Mouse (Mus musculus) hindbrain, embryonic 12.5 days (tissue): ENCODE data around the gene Csrnp1. TPM values are rescaled to one million over a fixed set of nuclear protein-coding genes. Genes with fewer than 3 reads are reported as not detected.

Experiments
- ATAC-seq: fragments of 200-750 bp; cut with Nextera tagmentation; 2 replicates; pipeline ENCODE4 v1.8.0; 2017; ENCODE audit warnings: moderate TSS enrichment; ENCODE audit not compliant: low FRiP score
- H3K27ac ChIP-seq: fragments of 300-500 bp; sonication (generic); 2 replicates; pipeline ENCODE4 v1.5.1; 2016; ENCODE audit warnings: mild to moderate bottlenecking
- H3K27me3 ChIP-seq: fragments of 300-500 bp; sonication (generic); 2 replicates; pipeline ENCODE4 v1.6.1; 2016; ENCODE audit warnings: mild to moderate bottlenecking
- H3K36me3 ChIP-seq: fragments of 300-500 bp; sonication (generic); 2 replicates; pipeline ENCODE4 v1.6.1; 2016; ENCODE audit warnings: mild to moderate bottlenecking
- H3K4me1 ChIP-seq: fragments of 300-500 bp; sonication (generic); 2 replicates; pipeline ENCODE4 v1.6.1; 2016
- H3K4me2 ChIP-seq: fragments of 300-500 bp; sonication (generic); replicated peaks from 2 replicates; pipeline ENCODE4 v1.6.1; 2016; ENCODE audit warnings: mild to moderate bottlenecking
- H3K4me3 ChIP-seq: fragments of 300-500 bp; sonication (generic); 2 replicates; pipeline ENCODE4 v1.5.1; 2016; ENCODE audit warnings: mild to moderate bottlenecking
- H3K9ac ChIP-seq: fragments of 300-500 bp; sonication (generic); 2 replicates; pipeline ENCODE4 v1.6.1; 2016; ENCODE audit warnings: mild to moderate bottlenecking, moderate library complexity
- H3K9me3 ChIP-seq: fragments of 300-500 bp; sonication (generic); replicated peaks from 2 replicates; pipeline ENCODE4 v1.6.1; 2016; ENCODE audit warnings: mild to moderate bottlenecking
- WGBS: fragments of 180-500 bp; shearing (Covaris S2); methylation state at CpG from one replicate; pipeline ENCODE4 v1.1.7; 2016; 5-methylcytosine and 5-hydroxymethylcytosine counted together
- polyA plus RNA-seq: library from polyadenylated mRNA; unstranded; fragments of >200 nt; fragmentation: Nextera tagmentation; extraction: Ambion mirVana; gene quantifications from 2 replicates; pipeline ENCODE4 v1.2.1, GENCODE M21; 2016

Csrnp1 gene
- polyA plus RNA-seq, 1 experiment from 2014 or later = 2.6 TPM

DNA sequence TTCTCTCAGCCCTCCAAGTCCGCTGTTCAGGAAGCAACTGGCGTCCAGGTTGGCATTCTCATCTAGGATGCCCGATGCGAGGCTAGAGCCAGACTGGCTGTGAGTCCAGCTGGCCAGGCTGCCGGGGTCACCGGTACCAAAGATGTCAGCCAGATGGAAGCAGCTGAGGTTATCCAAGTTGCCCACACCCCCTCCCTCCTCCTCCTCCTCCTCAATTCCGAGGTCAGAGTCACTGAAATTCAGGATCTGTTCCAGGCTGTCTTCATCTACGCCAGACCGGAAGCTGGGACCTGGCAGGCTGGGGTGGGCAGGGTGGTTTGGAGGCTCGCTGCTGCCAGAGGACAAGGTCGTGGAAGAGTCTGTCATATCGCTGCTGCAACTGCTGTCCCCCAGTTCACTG, 11.9 kb downstream of the Csrnp1 start:
- H3K9me3 ChIP-seq = no peaks in the 10 kb centered on the region
- no peaks in the 10 kb centered on the region for H3K27me3 ChIP-seq
- peaks cover 14% of the 10 kb centered on the region for H3K4me1 ChIP-seq
- H3K9ac ChIP-seq = no peak overlapping the region
- no peak overlapping the region for H3K4me2 ChIP-seq
- H3K27ac ChIP-seq = no peak overlapping the region
- 0 out of 2 replicates have a peak, but pooled peaks cover 2% of the 10 kb centered on the region for H3K36me3 ChIP-seq
- ATAC-seq = no peak
- H3K4me3 ChIP-seq = no peak overlapping the region
- 94% methylated on average over 12 of the region's 12 CpGs for WGBS

DNA sequence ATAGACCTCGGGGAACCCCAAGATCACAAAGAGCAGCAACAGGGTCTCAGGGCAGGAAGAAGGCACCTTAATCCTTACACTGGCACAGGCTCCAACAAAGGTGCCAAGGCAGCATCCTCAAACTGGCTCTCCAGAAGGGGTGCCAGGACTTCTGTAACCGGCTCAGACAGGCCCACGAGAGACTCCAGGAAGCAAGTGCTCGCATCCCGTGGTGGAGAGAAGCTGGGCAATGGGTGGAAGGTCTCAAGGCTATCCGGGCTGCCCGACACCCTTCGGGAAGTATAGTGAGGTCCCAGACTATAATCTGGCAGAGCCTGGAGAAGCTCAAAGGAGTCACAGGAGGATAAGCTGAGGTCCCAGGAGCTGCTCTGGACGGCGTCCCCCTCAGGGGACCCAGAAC, 12.3 kb downstream of the Csrnp1 start:
- Histone ChIP-seq H3K27ac (no peak overlapping the region), H3K4me2 (no peak overlapping the region), H3K27me3 (no peaks in the 10 kb centered on the region), H3K36me3 (0 out of 2 replicates have a peak, but pooled peaks cover 2% of the 10 kb centered on the region), H3K9ac (no peak overlapping the region), H3K4me3 (no peak overlapping the region), H3K9me3 (no peaks in the 10 kb centered on the region), H3K4me1 (peaks cover 10% of the 10 kb centered on the region)
- ATAC-seq = no peak
- 93% methylated on average over 10 of the region's 10 CpGs for WGBS

DNA sequence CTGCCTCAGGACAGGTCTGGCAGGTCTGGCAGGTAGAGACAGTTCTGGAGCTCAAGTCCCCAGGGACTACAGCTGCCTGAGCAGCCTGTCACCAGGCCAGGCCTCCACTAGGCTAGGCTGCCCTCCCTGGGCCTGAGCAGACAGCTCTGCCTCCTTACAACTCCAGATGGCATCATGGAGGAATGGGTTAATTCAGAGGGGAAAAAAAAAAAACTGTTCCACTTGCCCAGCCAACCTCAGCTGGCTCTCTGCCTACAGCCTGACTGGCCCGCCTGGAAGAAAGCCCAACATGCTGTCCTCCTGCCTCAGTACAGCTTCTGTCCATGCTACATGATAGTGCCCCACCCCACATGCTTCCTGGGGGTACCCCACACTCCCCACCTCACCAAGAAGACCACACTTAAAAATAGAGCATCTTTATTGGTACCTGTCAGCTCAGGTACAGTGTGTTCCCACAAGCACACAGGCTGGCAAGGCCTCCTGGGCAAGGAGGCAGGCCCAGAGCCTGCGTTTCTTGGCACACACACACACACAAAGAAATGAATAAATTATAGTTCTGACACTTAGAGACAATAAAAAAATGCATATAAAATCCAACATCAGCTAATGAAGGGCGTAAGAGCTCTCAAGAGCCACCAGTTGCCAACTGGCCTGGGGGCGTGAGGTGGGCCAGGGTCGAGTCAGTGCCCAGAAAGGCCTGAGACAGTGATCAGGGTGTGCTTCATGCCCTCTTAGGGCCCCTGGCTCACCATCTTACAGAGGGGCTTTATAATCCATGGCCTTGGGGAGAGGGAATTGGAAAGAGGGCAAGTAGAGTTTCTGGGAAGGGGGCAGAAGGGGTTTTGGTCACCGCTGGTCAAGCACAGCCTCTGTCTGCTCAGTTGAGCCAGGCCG, 13.4 kb downstream of the Csrnp1 start:
- 0 out of 2 replicates have a peak, but pooled peaks cover 2% of the 10 kb centered on the region for H3K36me3 ChIP-seq
- H3K9ac ChIP-seq = no peak overlapping the region
- peaks cover 6% of the 10 kb centered on the region; the same call in 1 of the 2 replicates for H3K4me1 ChIP-seq
- WGBS = 87% methylated on average over 7 of the region's 7 CpGs
- no peaks in the 10 kb centered on the region for H3K27me3 ChIP-seq
- no peak overlapping the region for H3K4me2 ChIP-seq
- 0 out of 2 replicates have a peak, but pooled peaks have one; percentile 38 for ATAC-seq
- H3K4me3 ChIP-seq = no peak overlapping the region
- H3K9me3 ChIP-seq = no peaks in the 10 kb centered on the region
- H3K27ac ChIP-seq = no peak overlapping the region

DNA sequence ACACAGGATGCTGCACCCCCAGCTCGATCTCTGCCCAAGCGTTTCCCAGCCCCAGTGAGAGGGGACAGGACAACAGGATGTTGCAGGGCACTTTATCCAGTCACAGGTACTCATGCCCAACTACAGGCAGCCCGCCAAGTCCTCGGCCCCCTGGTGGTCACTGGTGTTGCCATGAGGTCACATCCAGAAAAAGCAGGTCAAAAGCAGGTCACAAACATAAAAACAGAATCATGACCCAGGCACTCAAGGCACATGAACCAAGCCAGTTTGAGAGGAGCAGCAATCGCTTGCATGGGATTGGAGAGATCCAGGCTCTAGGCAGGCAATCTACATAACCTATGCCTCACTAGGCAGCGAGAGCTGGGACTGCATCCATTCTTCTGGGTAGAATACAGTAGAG, 14.2 kb downstream of the Csrnp1 start:
- H3K9me3 ChIP-seq = no peaks in the 10 kb centered on the region
- no peak overlapping the region for H3K4me2 ChIP-seq
- ATAC-seq = 0 out of 2 replicates have a peak, but pooled peaks have one; percentile 32
- H3K36me3 ChIP-seq = 0 out of 2 replicates have a peak, but pooled peaks cover 2% of the 10 kb centered on the region
- H3K27me3 ChIP-seq = no peaks in the 10 kb centered on the region
- H3K4me3 ChIP-seq = no peak overlapping the region
- H3K4me1 ChIP-seq = peaks cover 6% of the 10 kb centered on the region; the same call in 1 of the 2 replicates
- H3K9ac ChIP-seq = no peak overlapping the region
- 43% methylated on average over 6 of the region's 6 CpGs for WGBS
- no peak overlapping the region for H3K27ac ChIP-seq

GRCm38 (mm10) chr9:119969811-119970210, 14.6 kb downstream of the Csrnp1 start:
- no peak for ATAC-seq
- Histone ChIP-seq H3K27me3 (no peaks in the 10 kb centered on the region), H3K4me2 (no peak overlapping the region), H3K36me3 (0 out of 2 replicates have a peak, but pooled peaks cover 2% of the 10 kb centered on the region), H3K4me1 (peaks cover 6% of the 10 kb centered on the region; the same call in 1 of the 2 replicates), H3K9me3 (no peaks in the 10 kb centered on the region), H3K27ac (no peak overlapping the region), H3K9ac (no peak overlapping the region), H3K4me3 (no peak overlapping the region)
- 84% methylated on average over 7 of the region's 7 CpGs for WGBS

- no peak for ATAC-seq
- H3K9ac ChIP-seq = no peak overlapping the region
- H3K27me3 ChIP-seq = peaks cover 5% of the 10 kb centered on the region; the same call in 1 of the 2 replicates
- H3K36me3 ChIP-seq = no peaks in the 10 kb centered on the region
- peaks cover 12% of the 10 kb centered on the region; the same call in 1 of the 2 replicates for H3K4me1 ChIP-seq
- 89% methylated on average over 26 of the region's 26 CpGs for WGBS
- no peak overlapping the region for H3K27ac ChIP-seq
- H3K4me2 ChIP-seq = no peak overlapping the region
- H3K9me3 ChIP-seq = no peaks in the 10 kb centered on the region
- no peak overlapping the region for H3K4me3 ChIP-seq
Measured at GRCm38 (mm10) chr9:119966221-119966910, 18.1 kb downstream of the Csrnp1 start.

- H3K4me3 ChIP-seq = no peak overlapping the region
- ATAC-seq = no peak
- 84% methylated on average over 3 of the region's 3 CpGs for WGBS
- H3K9me3 ChIP-seq = no peaks in the 10 kb centered on the region
- peaks cover 7% of the 10 kb centered on the region; the same call in 1 of the 2 replicates for H3K4me1 ChIP-seq
- peaks cover 5% of the 10 kb centered on the region; the same call in 1 of the 2 replicates for H3K27me3 ChIP-seq
- no peaks in the 10 kb centered on the region for H3K36me3 ChIP-seq
- H3K9ac ChIP-seq = no peak overlapping the region
- no peak overlapping the region for H3K4me2 ChIP-seq
- no peak overlapping the region for H3K27ac ChIP-seq
Measured at GRCm38 (mm10) chr9:119965186-119965585, 19.3 kb downstream of the Csrnp1 start.

GRCm38 (mm10) chr9:119964206-119964605, 20.3 kb downstream of the Csrnp1 start:
- Histone ChIP-seq H3K4me2 (no peak overlapping the region), H3K36me3 (no peaks in the 10 kb centered on the region), H3K4me1 (0 out of 2 replicates have a peak, but pooled peaks cover 6% of the 10 kb centered on the region), H3K27me3 (peaks cover 5% of the 10 kb centered on the region; the same call in 1 of the 2 replicates), H3K9ac (no peak overlapping the region), H3K4me3 (no peak overlapping the region), H3K9me3 (no peaks in the 10 kb centered on the region), H3K27ac (no peak overlapping the region)
- no peak for ATAC-seq
- 73% methylated on average over 3 of the region's 3 CpGs for WGBS

DNA sequence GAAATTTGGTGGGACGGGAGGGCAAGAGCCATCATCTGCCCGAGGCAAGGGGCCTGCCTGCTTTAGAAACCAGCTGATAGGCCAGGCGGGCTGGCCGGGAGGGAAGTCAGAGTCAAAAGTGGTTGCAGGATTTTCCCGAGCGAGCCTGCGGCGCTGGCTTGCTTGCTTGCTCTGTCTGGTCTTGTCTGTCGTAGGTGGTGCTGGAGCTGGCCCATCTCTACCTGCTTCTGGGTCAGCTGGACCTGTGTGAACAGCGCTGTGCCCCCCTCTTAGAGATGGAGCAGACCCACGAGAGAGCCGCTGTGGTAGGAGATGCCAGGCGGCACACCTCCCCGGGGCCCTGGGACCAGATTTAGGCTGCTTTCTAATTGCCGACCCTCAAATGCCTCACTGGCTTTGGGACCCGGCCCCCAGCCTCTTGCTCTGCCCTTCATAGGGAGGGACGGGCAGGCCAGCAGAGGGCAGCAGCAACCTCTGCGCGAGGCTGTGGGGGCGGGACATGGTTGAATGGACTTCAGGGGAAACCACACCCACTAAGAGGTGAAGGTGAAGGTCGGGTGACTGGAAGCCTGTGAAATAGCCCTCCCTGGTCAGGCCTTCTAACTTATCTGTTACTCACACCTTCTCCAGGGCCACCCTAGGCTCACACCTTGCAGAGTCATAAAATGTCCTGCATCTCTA, 21.3 kb downstream of the Csrnp1 start:
- H3K4me2 ChIP-seq = peak overlapping the region; percentile 34; the same call in 1 of the 2 replicates
- WGBS = 13% methylated on average over 21 of the region's 21 CpGs
- H3K4me3 ChIP-seq = no peak overlapping the region
- H3K9me3 ChIP-seq = no peaks in the 10 kb centered on the region
- ATAC-seq = peak; percentile 35; the same call in 1 of the 2 replicates
- 0 out of 2 replicates have a peak, but pooled peaks cover 6% of the 10 kb centered on the region for H3K4me1 ChIP-seq
- no peaks in the 10 kb centered on the region for H3K36me3 ChIP-seq
- H3K27ac ChIP-seq = no peak overlapping the region
- H3K9ac ChIP-seq = peak overlapping the region; percentile 35; the same call in 1 of the 2 replicates
- H3K27me3 ChIP-seq = peaks cover 5% of the 10 kb centered on the region; the same call in 1 of the 2 replicates

DNA sequence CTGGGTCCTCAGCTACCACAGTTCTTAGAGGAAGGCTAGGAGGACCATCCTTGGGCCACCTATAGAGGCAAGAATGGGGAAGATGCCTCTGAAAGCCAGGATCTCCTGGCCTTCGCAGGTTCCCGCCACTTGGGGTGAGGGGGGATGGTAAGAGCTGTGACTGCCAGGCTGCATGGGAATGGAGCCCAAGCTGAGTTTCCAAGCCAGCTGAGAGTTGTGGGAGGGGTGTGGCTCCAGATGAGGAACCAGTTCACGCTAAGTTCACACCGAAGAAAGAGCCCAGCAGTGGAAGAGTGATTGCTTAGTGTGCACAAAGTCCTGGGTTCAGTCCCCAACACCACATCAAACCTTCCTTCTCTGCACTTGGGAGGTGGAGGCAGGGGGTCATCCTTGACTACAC, 22.2 kb downstream of the Csrnp1 start:
- Histone ChIP-seq H3K4me3 (no peak overlapping the region), H3K9me3 (no peaks in the 10 kb centered on the region), H3K27ac (no peak overlapping the region), H3K4me2 (no peak overlapping the region), H3K4me1 (0 out of 2 replicates have a peak, but pooled peaks cover 6% of the 10 kb centered on the region), H3K27me3 (peaks cover 5% of the 10 kb centered on the region; the same call in 1 of the 2 replicates), H3K9ac (no peak overlapping the region), H3K36me3 (no peaks in the 10 kb centered on the region)
- no peak for ATAC-seq
- 80% methylated on average over 4 of the region's 4 CpGs for WGBS

- H3K4me3 ChIP-seq = no peak overlapping the region
- H3K4me2 ChIP-seq = no peak overlapping the region
- H3K4me1 ChIP-seq = 0 out of 2 replicates have a peak, but pooled peaks cover 6% of the 10 kb centered on the region
- no peaks in the 10 kb centered on the region for H3K9me3 ChIP-seq
- no peaks in the 10 kb centered on the region for H3K36me3 ChIP-seq
- no peak overlapping the region for H3K27ac ChIP-seq
- peaks cover 5% of the 10 kb centered on the region; the same call in 1 of the 2 replicates for H3K27me3 ChIP-seq
- 81% methylated on average over 9 of the region's 9 CpGs for WGBS
- no peak for ATAC-seq
- no peak overlapping the region for H3K9ac ChIP-seq
Measured at GRCm38 (mm10) chr9:119958835-119959234, 25.6 kb downstream of the Csrnp1 start.
